Mouse (Mus musculus) G1E (cell line): ENCODE results near the gene Ankmy1. TPM values are rescaled to one million over a fixed set of nuclear protein-coding genes. Genes with fewer than 3 reads are reported as not detected.

Experiments
- ATAC-seq: 2 replicates; pipeline ENCODE4 v1.8.0; 2016; ENCODE audit warnings: mild to moderate bottlenecking; ENCODE audit not compliant: insufficient number of reproducible peaks, poor library complexity, low FRiP score, severe bottlenecking; ENCODE audit errors: extremely low read depth
- DNase-seq: peaks from one replicate; pipeline ENCODE4 v3.0.0; 2012; ENCODE audit warnings: low spot score
- H3K27me3 ChIP-seq: 2 replicates; pipeline ENCODE4 v1.6.1; 2012; ENCODE audit warnings: mild to moderate bottlenecking, low read length, inconsistent platforms; ENCODE audit not compliant: insufficient read depth
- H3K36me3 ChIP-seq: replicated peaks from 2 replicates; pipeline ENCODE3; 2012; ENCODE audit warnings: mild to moderate bottlenecking, inconsistent platforms
- H3K4me1 ChIP-seq: 2 replicates; pipeline ENCODE4 v1.6.1; 2012; ENCODE audit warnings: low read depth, low read length, inconsistent platforms, mixed read lengths; ENCODE audit not compliant: insufficient read depth
- H3K4me3 ChIP-seq: 2 replicates; pipeline ENCODE4 v1.5.1; 2012; ENCODE audit warnings: low read depth, mild to moderate bottlenecking, inconsistent platforms, low read length, moderate library complexity, mixed read lengths
- H3K9me3 ChIP-seq: replicated peaks from 2 replicates; pipeline ENCODE4 v1.6.1; 2012; ENCODE audit warnings: inconsistent platforms
- CTCF ChIP-seq: IDR thresholded peaks from 2 replicates; pipeline ENCODE4 v1.5.1; 2012; ENCODE audit warnings: low read depth, low read length, inconsistent platforms, mixed read lengths
- GATA1 ChIP-seq: IDR thresholded peaks from 2 replicates; pipeline ENCODE4 v1.6.1; 2012; ENCODE audit warnings: borderline replicate concordance, low read length, inconsistent platforms, mixed read lengths
- GATA2 ChIP-seq: IDR thresholded peaks from 2 replicates; pipeline ENCODE4 v1.6.1; 2012; ENCODE audit warnings: low read depth, low read length, inconsistent platforms, borderline replicate concordance
- POLR2AphosphoS5 ChIP-seq: IDR thresholded peaks from 2 replicates; pipeline ENCODE4 v1.6.1; 2012; ENCODE audit warnings: low read depth, low read length, inconsistent platforms; ENCODE audit not compliant: insufficient replicate concordance
- TAL1 ChIP-seq: conservative IDR thresholded peaks from 2 replicates; pipeline ENCODE4 v1.6.1; 2012; ENCODE audit warnings: low read depth, low read length, inconsistent platforms, mixed read lengths
- polyA plus RNA-seq: library from polyadenylated mRNA; stranded (reverse); fragments of >175 nt; gene quantifications from 2 replicates; pipeline ENCODE4 v1.2.3, GENCODE M21; 2012
- total RNA-seq, 2 experiments: library from RNA; stranded (forward) in 1 of 2; stranded (reverse) in 1 of 2; fragments of 200-1000 nt in 1 of 2; fragments of >200 nt in 1 of 2; fragmentation: Nextera tagmentation in 1 of 2; gene quantifications; 2 replicates each; pipeline ENCODE4 v1.2.3; 2014 to 2017

Gene Ankmy1
- total and polyA plus RNA-seq, 3 experiments, result 0.08 to 0.75 (median 0.38) TPM

DNA sequence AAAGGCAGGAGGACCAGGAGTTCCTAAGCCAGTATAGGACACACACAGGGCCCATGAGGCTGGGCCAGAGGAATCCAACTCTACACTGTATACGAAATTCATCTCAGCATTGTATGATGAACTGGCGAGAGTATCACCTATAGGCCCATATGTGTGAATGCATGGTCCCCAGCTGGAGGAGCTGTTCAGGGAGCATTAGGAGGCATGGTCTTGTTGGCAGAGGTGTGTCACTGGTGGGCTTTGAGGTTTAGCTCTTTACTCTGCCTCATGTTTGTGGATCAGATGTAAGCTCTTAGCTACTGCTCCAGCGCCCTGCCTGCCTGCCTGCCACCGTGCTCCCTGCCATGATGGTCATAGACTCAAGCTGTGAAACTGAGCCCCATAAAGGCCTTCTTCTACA, 39.4 kb downstream of the Ankmy1 start:
- Histone ChIP-seq H3K4me1 (no peaks in the 10 kb centered on the region), H3K36me3 (no peaks in the 10 kb centered on the region), H3K4me3 (no peak overlapping the region), H3K27me3 (0 out of 2 replicates have a peak, but pooled peaks cover 3% of the 10 kb centered on the region), H3K9me3 (no peaks in the 10 kb centered on the region)
- DNase-seq (no peak), ATAC-seq (no peak)
- no peak for TF ChIP-seq POLR2AphosphoS5
- no peak for TF ChIP-seq CTCF
- no peak for TF ChIP-seq GATA2
- no peak for TF ChIP-seq TAL1
- no peak for TF ChIP-seq GATA1

DNA sequence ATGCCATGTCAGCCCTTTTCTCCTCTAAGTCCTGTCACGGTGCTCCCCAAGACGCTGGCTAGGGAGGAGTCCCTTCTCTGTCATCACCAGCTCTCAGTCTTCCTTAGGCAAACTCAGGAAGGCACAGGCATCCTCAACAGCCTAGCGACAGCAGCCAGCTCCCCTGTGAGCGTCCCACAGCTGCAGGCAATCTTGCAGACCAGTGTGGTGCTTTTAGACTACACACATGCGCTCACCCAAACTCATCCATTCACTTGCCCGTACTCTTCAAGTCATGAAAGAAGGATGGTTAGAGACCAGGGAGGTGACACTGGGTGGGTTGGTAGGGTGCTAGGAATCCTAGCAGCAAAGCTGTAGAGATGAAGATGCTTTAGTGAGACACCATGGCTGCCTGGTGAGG, 41.2 kb downstream of the Ankmy1 start:
- TF ChIP-seq TAL1 (no peak), POLR2AphosphoS5 (no peak), CTCF (no peak), GATA1 (no peak), GATA2 (no peak)
- Histone ChIP-seq H3K27me3 (0 out of 2 replicates have a peak, but pooled peaks cover 3% of the 10 kb centered on the region), H3K4me3 (no peak overlapping the region), H3K36me3 (no peaks in the 10 kb centered on the region), H3K9me3 (no peaks in the 10 kb centered on the region), H3K4me1 (no peaks in the 10 kb centered on the region)
- DNase-seq, result no peak
- no peak for ATAC-seq

GRCm38 (mm10) chr1:92852450-92852849, 50.3 kb downstream of the Ankmy1 start:
- H3K4me1 ChIP-seq, result peaks cover 6% of the 10 kb centered on the region; the same call in 1 of the 2 replicates
- H3K4me3 ChIP-seq, result no peak overlapping the region
- no peaks in the 10 kb centered on the region for H3K9me3 ChIP-seq
- H3K36me3 ChIP-seq, result no peaks in the 10 kb centered on the region
- H3K27me3 ChIP-seq, result peaks cover 9% of the 10 kb centered on the region; the same call in 1 of the 2 replicates
- TF ChIP-seq GATA2 (no peak), CTCF (no peak), GATA1 (no peak), TAL1 (no peak), POLR2AphosphoS5 (no peak)
- no peak for ATAC-seq
- DNase-seq, result no peak

GRCm38 (mm10) chr1:92849938-92850574, 52.6 kb downstream of the Ankmy1 start:
- ATAC-seq, result no peak
- no peaks in the 10 kb centered on the region for H3K9me3 ChIP-seq
- no peak for DNase-seq
- H3K27me3 ChIP-seq, result peaks cover 9% of the 10 kb centered on the region; the same call in 1 of the 2 replicates
- peaks cover 6% of the 10 kb centered on the region; the same call in 1 of the 2 replicates for H3K4me1 ChIP-seq
- no peak for TF ChIP-seq CTCF
- no peak for TF ChIP-seq GATA2
- TF ChIP-seq GATA1, result no peak
- no peaks in the 10 kb centered on the region for H3K36me3 ChIP-seq
- H3K4me3 ChIP-seq, result no peak overlapping the region

DNA sequence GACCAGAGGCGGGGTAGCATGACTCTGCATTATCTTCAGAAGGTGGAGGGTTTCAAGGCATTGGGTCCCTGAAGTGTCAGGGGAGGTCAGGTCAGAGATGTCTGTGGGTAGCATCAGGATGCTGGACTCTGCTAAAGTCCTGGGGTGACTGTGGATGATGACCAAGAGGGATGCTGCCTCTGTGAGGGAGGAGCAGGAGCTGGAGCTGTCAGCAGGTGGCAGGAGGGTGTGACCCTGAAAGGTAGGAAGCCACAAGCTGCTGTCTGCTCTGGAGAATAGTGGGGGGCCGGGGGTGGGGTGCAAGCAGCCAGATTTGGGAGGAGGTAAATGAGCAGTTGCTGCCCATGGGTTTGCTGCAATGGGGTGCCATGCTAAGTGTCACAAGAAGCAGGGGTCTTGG, 53.2 kb downstream of the Ankmy1 start:
- Histone ChIP-seq H3K9me3 (no peaks in the 10 kb centered on the region), H3K4me3 (no peak overlapping the region), H3K4me1 (peaks cover 6% of the 10 kb centered on the region; the same call in 1 of the 2 replicates), H3K27me3 (peaks cover 9% of the 10 kb centered on the region; the same call in 1 of the 2 replicates), H3K36me3 (no peaks in the 10 kb centered on the region)
- DNase-seq (no peak), ATAC-seq (no peak)
- TF ChIP-seq GATA2, result no peak
- TF ChIP-seq GATA1, result no peak
- no peak for TF ChIP-seq POLR2AphosphoS5
- no peak for TF ChIP-seq TAL1
- no peak for TF ChIP-seq CTCF

DNA sequence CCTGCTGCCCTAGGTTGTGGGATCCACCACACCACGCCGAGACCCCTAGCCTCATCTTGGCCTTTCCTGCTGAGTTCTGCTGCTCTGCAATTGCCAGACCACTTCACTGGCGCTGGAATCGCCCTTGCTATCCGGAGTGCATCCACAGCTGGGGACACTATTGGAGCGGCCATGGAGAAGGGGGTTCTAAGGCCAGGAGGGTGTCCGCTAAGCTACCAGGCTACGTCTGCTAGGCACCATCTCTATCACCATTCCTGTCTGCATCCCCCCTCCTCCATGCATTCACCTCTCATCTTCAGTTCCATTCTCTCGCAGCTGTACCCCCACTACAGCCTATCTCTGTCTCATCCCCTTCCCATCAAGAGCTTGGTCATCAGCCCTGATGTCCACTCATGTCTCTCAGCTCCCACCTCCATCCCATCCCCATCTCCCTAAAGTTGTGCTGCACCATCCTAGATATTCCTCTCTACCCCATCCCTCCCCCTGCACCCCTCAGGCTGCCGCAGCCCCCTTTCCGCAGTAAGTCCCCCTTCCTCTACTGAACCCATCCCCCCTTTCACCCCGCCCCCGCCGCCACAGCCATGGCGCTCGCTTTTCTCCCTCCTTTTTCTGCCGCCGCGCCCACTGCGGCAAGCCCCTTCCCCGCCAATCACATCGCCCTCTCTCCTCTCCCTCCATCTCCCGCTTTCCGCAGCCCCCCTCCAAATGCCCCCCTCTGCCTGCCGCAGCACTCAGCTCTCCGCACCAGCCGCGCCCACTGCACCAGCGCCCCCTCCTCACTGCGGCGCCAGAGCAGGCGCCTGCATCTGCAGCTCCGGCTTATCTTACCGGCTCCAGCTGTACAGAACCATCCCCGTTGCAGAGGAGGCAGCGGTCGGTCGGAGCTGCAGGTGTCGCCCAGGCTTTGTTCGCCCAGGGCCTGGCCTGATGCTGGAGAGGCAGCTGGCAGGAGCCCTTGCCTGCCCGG, 54.5 kb downstream of the Ankmy1 start:
- DNase-seq (no peak), ATAC-seq (no peak)
- H3K27me3 ChIP-seq, result peaks cover 5% of the 10 kb centered on the region; the same call in 1 of the 2 replicates
- peaks cover 6% of the 10 kb centered on the region; the same call in 1 of the 2 replicates for H3K4me1 ChIP-seq
- H3K9me3 ChIP-seq, result no peaks in the 10 kb centered on the region
- TF ChIP-seq TAL1, result no peak
- no peak for TF ChIP-seq GATA1
- no peak for TF ChIP-seq POLR2AphosphoS5
- TF ChIP-seq GATA2, result no peak
- no peak for TF ChIP-seq CTCF
- H3K4me3 ChIP-seq, result no peak overlapping the region
- H3K36me3 ChIP-seq, result no peaks in the 10 kb centered on the region
